Mouse (Mus musculus) kidney, embryonic 16.5 days (tissue): ENCODE measurements around the gene Brd3. TPM values are rescaled to one million over a fixed set of nuclear protein-coding genes. Genes with fewer than 3 reads are reported as not detected.

Experiments
- ATAC-seq: fragments of 200-750 bp; cut with Nextera tagmentation; 2 replicates; pipeline ENCODE4 v1.8.0; 2017; ENCODE audit warnings: moderate TSS enrichment; ENCODE audit not compliant: low FRiP score, low TSS enrichment
- H3K27ac ChIP-seq: fragments of 300-500 bp; sonication (generic); 2 replicates; pipeline ENCODE4 v1.5.1; 2014; ENCODE audit warnings: low read length
- H3K27me3 ChIP-seq: fragments of 300-500 bp; sonication (generic); 2 replicates; pipeline ENCODE4 v1.6.1; 2014; ENCODE audit warnings: low read length, control low read depth, mixed read lengths; ENCODE audit not compliant: insufficient read depth
- H3K36me3 ChIP-seq: fragments of 300-500 bp; sonication (generic); 2 replicates; pipeline ENCODE4 v1.6.1; 2014; ENCODE audit warnings: low read length, control low read depth, mixed read lengths; ENCODE audit not compliant: insufficient read depth
- H3K4me1 ChIP-seq: fragments of 300-500 bp; sonication (generic); 2 replicates; pipeline ENCODE4 v1.6.1; 2014; ENCODE audit warnings: low read length, control low read depth, mixed read lengths; ENCODE audit not compliant: insufficient read depth
- H3K4me2 ChIP-seq: fragments of 300-500 bp; sonication (generic); replicated peaks from 2 replicates; pipeline ENCODE4 v1.6.1; 2014; ENCODE audit warnings: low read depth, low read length
- H3K4me3 ChIP-seq: fragments of 300-500 bp; sonication (generic); 2 replicates; pipeline ENCODE4 v1.5.1; 2014; ENCODE audit warnings: mild to moderate bottlenecking, low read length
- H3K9ac ChIP-seq: fragments of 300-500 bp; sonication (generic); replicated peaks from 2 replicates; pipeline ENCODE4 v1.6.1; 2014; ENCODE audit warnings: low read length
- H3K9me3 ChIP-seq: fragments of 300-500 bp; sonication (generic); 2 replicates; pipeline ENCODE4 v1.6.1; 2016; ENCODE audit warnings: low read length, control low read depth
- whole genome bisulfite sequencing: fragments of 180-500 bp; shearing (Covaris S2); extraction: QIAGEN DNeasy Blood & Tissue Kit; methylation state at CpG from one replicate; pipeline ENCODE4 v1.1.7; 2014; 5-methylcytosine and 5-hydroxymethylcytosine counted together
- polyA plus RNA-seq: library from polyadenylated mRNA; unstranded; fragments of >200 nt; fragmentation: Nextera tagmentation; extraction: Ambion mirVana; gene quantifications from 2 replicates; pipeline ENCODE4 v1.2.1, GENCODE M21; 2015

The Brd3 gene
- polyA plus RNA-seq, 1 experiment from 2014 or later, result 103 TPM

GRCm38 (mm10) chr2:27450226-27450625, 57.2 kb downstream of the Brd3 start:
- WGBS, result 83% methylated on average over 14 of the region's 14 CpGs
- H3K27me3 ChIP-seq, result no peaks in the 10 kb centered on the region
- no peak for ATAC-seq
- H3K27ac ChIP-seq, result no peak overlapping the region
- H3K9me3 ChIP-seq, result no peaks in the 10 kb centered on the region
- no peak overlapping the region for H3K9ac ChIP-seq
- H3K4me3 ChIP-seq, result no peak overlapping the region
- H3K36me3 ChIP-seq, result peaks cover 92% of the 10 kb centered on the region
- H3K4me2 ChIP-seq, result no peak overlapping the region
- H3K4me1 ChIP-seq, result no peaks in the 10 kb centered on the region

- H3K4me1 ChIP-seq, result peaks cover 6% of the 10 kb centered on the region
- H3K36me3 ChIP-seq, result peaks cover 77% of the 10 kb centered on the region
- H3K9ac ChIP-seq, result no peak overlapping the region
- H3K4me2 ChIP-seq, result no peak overlapping the region
- no peaks in the 10 kb centered on the region for H3K9me3 ChIP-seq
- H3K4me3 ChIP-seq, result no peak overlapping the region
- H3K27me3 ChIP-seq, result no peaks in the 10 kb centered on the region
- no peak overlapping the region for H3K27ac ChIP-seq
- WGBS, result 86% methylated on average over 5 of the region's 5 CpGs
- ATAC-seq, result no peak
Measured at GRCm38 (mm10) chr2:27447782-27448181, 59.7 kb downstream of the Brd3 start.

DNA sequence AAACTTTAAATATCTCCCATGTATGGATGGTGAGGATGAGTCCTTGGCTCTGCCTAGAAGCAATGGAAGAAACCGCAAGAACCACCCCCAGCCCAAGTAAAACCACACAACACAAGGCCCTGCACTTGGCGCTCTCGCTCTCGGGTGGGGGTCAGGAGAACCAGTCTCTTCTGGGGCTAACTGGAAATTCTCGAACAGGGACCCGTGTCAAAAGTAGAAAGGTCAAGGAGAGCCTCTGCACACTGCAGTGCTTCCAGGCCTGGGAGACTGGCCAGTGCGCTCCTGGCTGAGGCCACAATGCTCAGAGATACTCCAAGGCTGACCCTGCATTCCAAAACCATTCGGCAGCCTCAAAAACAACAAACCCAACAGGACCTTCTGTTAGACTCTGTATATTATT, 60.6 kb downstream of the Brd3 start:
- Histone ChIP-seq H3K4me3 (no peak overlapping the region), H3K27me3 (no peaks in the 10 kb centered on the region), H3K9ac (no peak overlapping the region), H3K36me3 (peaks cover 70% of the 10 kb centered on the region), H3K27ac (no peak overlapping the region), H3K9me3 (no peaks in the 10 kb centered on the region), H3K4me2 (no peak overlapping the region), H3K4me1 (peaks cover 6% of the 10 kb centered on the region)
- 93% methylated on average over 8 of the region's 8 CpGs for WGBS
- no peak for ATAC-seq

- Histone ChIP-seq H3K9me3 (no peaks in the 10 kb centered on the region), H3K36me3 (peaks cover 63% of the 10 kb centered on the region), H3K4me1 (peaks cover 6% of the 10 kb centered on the region), H3K27me3 (no peaks in the 10 kb centered on the region), H3K4me2 (no peak overlapping the region), H3K27ac (no peak overlapping the region), H3K4me3 (no peak overlapping the region), H3K9ac (no peak overlapping the region)
- ATAC-seq, result no peak
- WGBS, result 91% methylated on average over 3 of the region's 3 CpGs
Measured at GRCm38 (mm10) chr2:27445910-27446309, 61.6 kb downstream of the Brd3 start.

DNA sequence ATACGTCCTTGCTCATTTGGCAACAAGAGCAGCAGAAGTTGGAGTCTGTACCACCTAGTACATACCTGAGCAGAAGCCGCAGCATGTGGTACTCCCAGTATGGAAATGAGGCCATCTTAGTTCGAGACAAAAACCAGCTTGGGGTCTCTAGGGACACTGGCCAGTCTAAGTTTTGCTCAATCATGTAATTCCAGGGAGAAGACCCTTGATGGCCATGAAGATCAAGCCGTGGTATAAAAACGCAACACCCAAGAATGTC, 64.1 kb downstream of the Brd3 start:
- H3K4me3 ChIP-seq, result peak overlapping the region; percentile 65

GRCm38 (mm10) chr2:27442708-27443449, 64.6 kb downstream of the Brd3 start:
- Histone ChIP-seq H3K9ac (peak overlapping the region; percentile 79), H3K27me3 (no peaks in the 10 kb centered on the region), H3K36me3 (peaks cover 33% of the 10 kb centered on the region), H3K9me3 (no peaks in the 10 kb centered on the region), H3K4me2 (peak overlapping the region; percentile 77), H3K27ac (peak overlapping the region; percentile 40), H3K4me3 (peak overlapping the region; percentile 65), H3K4me1 (peaks cover 6% of the 10 kb centered on the region)
- peak; percentile 60 for ATAC-seq
- WGBS, result 33% methylated on average over 18 of the region's 20 CpGs

More for the DNA sequence above, 64.1 kb downstream of the Brd3 start:
- no peaks in the 10 kb centered on the region for H3K9me3 ChIP-seq
- H3K4me2 ChIP-seq, result peak overlapping the region; percentile 77
- no peak for ATAC-seq
- H3K36me3 ChIP-seq, result peaks cover 38% of the 10 kb centered on the region
- H3K27ac ChIP-seq, result no peak overlapping the region
- no peak overlapping the region for H3K9ac ChIP-seq
- peaks cover 6% of the 10 kb centered on the region for H3K4me1 ChIP-seq
- no peaks in the 10 kb centered on the region for H3K27me3 ChIP-seq
- 72% methylated on average over 5 of the region's 5 CpGs for WGBS

DNA sequence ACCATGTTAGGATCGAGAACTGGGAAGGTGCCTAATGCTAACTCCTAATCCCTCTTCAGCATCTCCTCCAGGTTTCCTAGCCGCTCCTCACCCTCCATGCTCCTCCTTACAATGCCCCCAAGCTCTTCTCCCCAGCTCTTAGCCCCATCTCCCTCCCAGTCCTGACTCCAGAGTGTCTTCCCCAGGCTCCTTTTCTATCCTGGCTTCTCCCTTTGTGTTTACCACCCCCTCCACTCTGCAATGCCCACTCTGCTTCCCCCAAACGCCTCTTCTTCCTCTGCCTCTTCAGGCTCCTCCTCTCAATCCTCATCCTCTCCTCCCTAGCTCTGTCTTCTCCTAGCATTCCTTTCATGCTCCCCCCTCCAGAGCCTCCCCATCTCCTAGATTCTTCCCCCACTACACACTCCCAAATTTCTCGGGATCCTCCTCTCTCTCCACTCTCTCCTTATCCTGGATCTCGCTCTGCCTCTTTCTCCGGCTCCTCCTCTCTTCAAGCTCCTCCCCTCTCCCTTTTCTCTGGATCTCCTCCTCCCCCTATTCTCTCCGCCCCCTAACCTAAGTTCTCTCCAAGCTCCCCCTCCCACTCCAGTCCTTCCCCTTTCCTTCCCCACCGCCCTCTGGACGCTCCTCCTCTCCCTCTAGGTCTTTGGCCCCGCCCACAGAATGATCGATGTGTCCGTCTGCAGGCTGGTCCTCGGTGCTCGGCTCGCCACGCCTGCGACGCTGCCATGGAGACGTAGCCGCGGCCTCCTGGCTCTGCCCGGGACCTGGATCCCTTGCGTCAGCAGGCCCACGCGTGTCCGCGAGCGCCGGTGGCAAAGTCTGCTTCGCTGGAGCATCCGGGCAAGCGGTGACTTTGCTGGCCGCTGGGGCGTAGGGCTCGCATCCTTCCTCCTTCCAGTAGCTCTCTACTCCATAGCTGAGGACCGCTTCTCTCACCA, 65.4 kb downstream of the Brd3 start, which contains the start of gene Brd3os:
Gene Brd3os (plus strand): TSS at position 558 of the 941 bp plus-strand sequence.
- 1% methylated on average over 34 of the region's 36 CpGs for WGBS
- Histone ChIP-seq H3K27ac (peak within 1 kb of the TSS; percentile 78), H3K4me3 (peak within 1 kb of the TSS; percentile 65), H3K9me3 (no peaks in the 10 kb centered on the region), H3K4me1 (peaks cover 6% of the 10 kb centered on the region), H3K9ac (peak within 1 kb of the TSS; percentile 79), H3K4me2 (peak within 1 kb of the TSS; percentile 77), H3K36me3 (peaks cover 25% of the 10 kb centered on the region), H3K27me3 (no peaks in the 10 kb centered on the region)
- ATAC-seq, result peak; percentile 88

DNA sequence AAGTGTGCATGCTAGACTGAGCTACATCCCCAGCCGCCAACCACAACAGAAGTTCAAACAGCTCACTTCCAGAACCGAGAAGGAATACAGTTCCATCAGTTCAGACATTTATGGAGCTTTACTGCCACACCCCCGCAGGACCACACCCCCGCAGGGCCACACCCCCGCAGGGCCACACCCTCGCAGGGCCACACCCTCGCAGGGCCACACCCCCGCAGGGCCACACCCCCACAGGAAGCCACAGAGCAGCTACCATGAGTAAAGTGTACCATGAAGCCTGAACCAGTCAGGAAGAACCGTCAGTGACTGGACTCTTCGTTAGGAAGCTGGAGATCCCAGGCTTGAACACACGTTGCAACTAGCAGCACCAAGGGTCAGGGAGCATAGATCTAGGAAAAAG, 69.2 kb downstream of the Brd3 start:
- Histone ChIP-seq H3K9me3 (no peaks in the 10 kb centered on the region), H3K36me3 (no peaks in the 10 kb centered on the region), H3K4me3 (no peak overlapping the region), H3K9ac (no peak overlapping the region), H3K27me3 (no peaks in the 10 kb centered on the region), H3K4me1 (peaks cover 3% of the 10 kb centered on the region), H3K4me2 (no peak overlapping the region), H3K27ac (no peak overlapping the region)
- no peak for ATAC-seq
- WGBS, result 13% methylated on average over 11 of the region's 11 CpGs

- WGBS, result 80% methylated on average over 1 of the region's 1 CpGs
- H3K4me3 ChIP-seq, result no peak overlapping the region
- no peaks in the 10 kb centered on the region for H3K9me3 ChIP-seq
- no peaks in the 10 kb centered on the region for H3K27me3 ChIP-seq
- no peak overlapping the region for H3K27ac ChIP-seq
- H3K36me3 ChIP-seq, result no peaks in the 10 kb centered on the region
- H3K4me2 ChIP-seq, result no peak overlapping the region
- no peaks in the 10 kb centered on the region for H3K4me1 ChIP-seq
- no peak for ATAC-seq
- no peak overlapping the region for H3K9ac ChIP-seq
Measured at GRCm38 (mm10) chr2:27437876-27438275, 69.6 kb downstream of the Brd3 start.

- Histone ChIP-seq H3K36me3 (no peaks in the 10 kb centered on the region), H3K9ac (no peak overlapping the region), H3K4me1 (peaks cover 5% of the 10 kb centered on the region), H3K4me3 (no peak overlapping the region), H3K27me3 (no peaks in the 10 kb centered on the region), H3K4me2 (no peak overlapping the region), H3K9me3 (no peaks in the 10 kb centered on the region), H3K27ac (no peak overlapping the region)
- ATAC-seq, result no peak
- 69% methylated on average over 2 of the region's 2 CpGs for WGBS
Measured at GRCm38 (mm10) chr2:27432599-27432998, 74.9 kb downstream of the Brd3 start.
